Mouse (Mus musculus): ENCODE measurements around the gene Bcl2l2. TPM values are rescaled to one million over a fixed set of nuclear protein-coding genes. Genes with fewer than 3 reads are reported as not detected.

Bcl2l2 gene
- polyA plus RNA-seq, 1 experiment from 2014 or later, result 5.9 TPM

DNA sequence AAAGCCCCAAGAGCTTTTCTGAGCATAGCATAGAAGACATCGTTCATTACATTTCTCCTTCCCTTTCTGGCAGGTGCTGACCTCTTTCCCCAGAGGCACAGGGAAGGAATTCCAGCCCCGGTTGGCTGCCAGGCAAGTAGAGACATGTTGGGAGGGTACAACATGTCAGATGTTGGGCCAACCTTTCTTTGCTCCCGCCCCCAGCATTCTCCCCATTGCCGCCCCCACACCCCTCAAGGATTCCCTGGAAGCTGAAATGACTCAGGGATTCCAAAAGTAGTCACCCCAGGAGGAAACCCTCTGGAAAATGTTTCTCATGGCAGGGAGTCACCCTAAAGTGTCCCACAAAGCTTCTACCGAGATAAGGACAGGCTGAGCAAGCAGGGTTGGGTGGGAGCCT, 46.6 kb downstream of the Bcl2l2 start:
- Histone ChIP-seq H3K4me3 (ENCODE audit: low read length) (no peak overlapping the region), H3K9ac (ENCODE audit: low read depth, low read length) (no peak overlapping the region), H3K27ac (ENCODE audit: low read depth, low read length) (no peak overlapping the region), H3K9me3 (ENCODE audit: control insufficient read depth, low read length) (no peaks in the 10 kb centered on the region), H3K4me1 (ENCODE audit: control insufficient read depth, insufficient read depth, low read depth, low read length) (peaks cover 24% of the 10 kb centered on the region), H3K36me3 (ENCODE audit: control insufficient read depth, insufficient read depth, low read length) (no peaks in the 10 kb centered on the region), H3K4me2 (ENCODE audit: low read length) (no peak overlapping the region), H3K27me3 (replicated peaks; ENCODE audit: control insufficient read depth, insufficient read depth, low read length) (no peaks in the 10 kb centered on the region)
- 71% methylated on average over 5 of the region's 5 CpGs for WGBS
- ATAC-seq, result no peak

DNA sequence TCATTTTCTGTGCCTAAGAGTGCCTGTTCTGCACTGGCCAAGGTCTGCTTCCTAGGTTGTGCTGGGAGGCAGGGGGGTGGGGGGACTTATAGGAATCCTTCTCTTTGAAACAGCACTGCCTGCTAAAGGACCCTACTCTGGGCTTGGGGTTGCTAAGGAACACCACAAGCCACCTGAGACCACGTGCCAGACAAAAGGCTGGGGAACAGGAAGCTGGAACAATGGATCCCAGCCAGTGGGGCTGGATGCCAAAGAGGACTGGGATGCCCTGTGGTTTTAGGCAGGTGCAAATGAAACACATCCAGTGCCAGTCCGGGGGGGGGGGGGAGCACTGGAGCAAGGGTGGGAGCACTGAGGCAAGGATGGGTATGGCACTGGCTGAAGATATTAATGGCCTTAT, 47.3 kb downstream of the Bcl2l2 start:
- Histone ChIP-seq H3K9me3 (ENCODE audit: control insufficient read depth, low read length) (no peaks in the 10 kb centered on the region), H3K4me2 (ENCODE audit: low read length) (no peak overlapping the region), H3K9ac (ENCODE audit: low read depth, low read length) (no peak overlapping the region), H3K27me3 (replicated peaks; ENCODE audit: control insufficient read depth, insufficient read depth, low read length) (no peaks in the 10 kb centered on the region), H3K4me1 (ENCODE audit: control insufficient read depth, insufficient read depth, low read depth, low read length) (peaks cover 24% of the 10 kb centered on the region), H3K36me3 (ENCODE audit: control insufficient read depth, insufficient read depth, low read length) (no peaks in the 10 kb centered on the region), H3K4me3 (ENCODE audit: low read length) (no peak overlapping the region), H3K27ac (ENCODE audit: low read depth, low read length) (no peak overlapping the region)
- 26% methylated on average over 2 of the region's 2 CpGs for WGBS
- ATAC-seq, result no peak

DNA sequence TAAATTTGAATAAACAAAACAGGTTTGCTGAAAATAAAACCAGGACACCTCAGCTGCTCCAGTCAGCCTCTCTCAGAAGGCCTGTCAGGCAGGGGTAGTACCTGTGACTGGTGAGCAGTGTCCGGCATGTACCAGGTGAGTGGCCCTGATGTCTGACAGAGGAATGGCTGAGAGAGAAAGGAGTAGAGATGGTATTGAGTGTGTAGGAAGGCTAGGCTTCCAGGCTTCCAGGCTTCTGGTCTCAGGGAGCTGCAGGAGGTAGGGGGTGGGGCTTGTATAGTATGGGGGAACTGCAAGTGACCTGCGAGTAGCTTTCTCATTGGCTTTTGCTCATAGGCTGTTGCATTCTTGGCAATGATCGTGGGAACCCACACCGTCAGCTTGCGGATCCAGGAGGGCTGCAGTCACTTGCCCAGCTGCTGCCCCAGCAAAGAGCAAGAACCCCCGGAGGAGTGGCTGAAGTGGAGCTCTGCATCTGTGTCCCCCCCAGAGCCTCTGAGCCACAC, 49.5 kb downstream of the Bcl2l2 start, which contains the start of gene Il25:
Il25 (plus strand) TSS at position 51 of the 506 bp plus-strand sequence.
- H3K9me3 ChIP-seq (ENCODE audit: control insufficient read depth, low read length), result no peaks in the 10 kb centered on the region
- H3K4me1 ChIP-seq (ENCODE audit: control insufficient read depth, insufficient read depth, low read depth, low read length), result peaks cover 10% of the 10 kb centered on the region
- H3K27me3 ChIP-seq (replicated peaks; ENCODE audit: control insufficient read depth, insufficient read depth, low read length), result no peaks in the 10 kb centered on the region
- no peak within 1 kb of the TSS for H3K4me3 ChIP-seq (ENCODE audit: low read length)
- H3K4me2 ChIP-seq (ENCODE audit: low read length), result peak within 1 kb of the TSS; percentile 9; the same call in 1 of the 2 replicates
- H3K36me3 ChIP-seq (ENCODE audit: control insufficient read depth, insufficient read depth, low read length), result no peaks in the 10 kb centered on the region
- ATAC-seq, result 0 out of 2 replicates have a peak, but pooled peaks have one; percentile 18
- no peak within 1 kb of the TSS for H3K27ac ChIP-seq (ENCODE audit: low read depth, low read length)
- H3K9ac ChIP-seq (ENCODE audit: low read depth, low read length), result 0 out of 2 replicates have a peak within 1 kb of the TSS, but pooled peaks have one; percentile 28
- 22% methylated on average over 6 of the region's 6 CpGs for WGBS

DNA sequence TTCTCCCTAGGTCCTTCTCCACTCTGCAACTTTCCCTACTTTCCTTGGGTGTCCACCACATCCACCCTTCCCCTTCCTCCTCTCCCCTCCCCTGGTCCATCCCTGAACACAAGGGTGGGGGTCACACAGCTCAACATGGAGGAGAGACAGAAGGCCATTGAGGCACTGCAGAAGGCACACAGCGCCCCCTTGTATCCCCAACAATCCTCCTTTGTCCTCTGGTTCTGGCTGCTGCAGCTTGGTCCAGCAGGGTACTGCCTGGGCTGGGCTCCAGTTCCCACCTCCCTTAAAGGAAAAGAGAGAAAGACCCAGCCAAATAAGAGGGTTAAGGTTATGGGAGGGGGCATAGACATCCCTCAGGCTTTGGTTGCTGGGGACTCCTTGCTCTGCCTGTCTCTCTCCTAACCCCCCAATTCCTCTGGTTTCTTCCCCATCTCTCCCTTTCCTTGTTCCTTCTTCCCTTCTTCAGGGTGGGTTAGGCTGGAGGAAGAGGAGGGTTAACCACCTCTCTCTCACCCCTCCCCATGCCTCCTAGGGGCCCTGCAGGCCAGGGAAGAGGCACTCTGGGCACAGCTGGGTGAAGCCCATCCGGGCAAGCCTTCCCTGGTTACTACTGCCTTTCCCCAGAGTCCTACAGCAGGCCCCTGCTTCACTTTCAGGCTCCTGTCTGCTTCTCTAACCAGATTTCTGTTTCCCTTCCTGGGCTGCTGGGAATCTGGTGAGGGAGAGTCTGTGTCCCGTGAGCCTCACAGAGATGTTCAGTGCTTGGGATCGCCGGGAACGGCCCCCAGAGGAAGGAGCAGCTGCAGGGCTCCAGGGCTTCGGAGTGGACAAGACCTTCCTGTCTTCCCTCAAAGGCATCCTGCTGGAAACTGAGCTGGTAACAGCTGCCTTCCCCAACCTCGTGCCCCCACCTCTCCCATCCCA, 53.0 kb downstream of the Bcl2l2 start, which contains the start of gene Cmtm5:
Cmtm5 (plus strand) TSS at position 358 of the 927 bp plus-strand sequence.
- Histone ChIP-seq H3K4me3 (ENCODE audit: low read length) (no peak within 1 kb of the TSS), H3K9me3 (ENCODE audit: control insufficient read depth, low read length) (no peaks in the 10 kb centered on the region), H3K4me2 (ENCODE audit: low read length) (peak within 1 kb of the TSS; percentile 2; the same call in 1 of the 2 replicates), H3K36me3 (ENCODE audit: control insufficient read depth, insufficient read depth, low read length) (no peaks in the 10 kb centered on the region), H3K4me1 (ENCODE audit: control insufficient read depth, insufficient read depth, low read depth, low read length) (peaks cover 5% of the 10 kb centered on the region), H3K27ac (ENCODE audit: low read depth, low read length) (peak within 1 kb of the TSS; percentile 63), H3K27me3 (replicated peaks; ENCODE audit: control insufficient read depth, insufficient read depth, low read length) (no peaks in the 10 kb centered on the region; the same call in 1 of the 2 replicates), H3K9ac (ENCODE audit: low read depth, low read length) (peak within 1 kb of the TSS; percentile 8; the same call in 1 of the 2 replicates)
- ATAC-seq, result peak; percentile 90
- WGBS, result 24% methylated on average over 8 of the region's 8 CpGs

DNA sequence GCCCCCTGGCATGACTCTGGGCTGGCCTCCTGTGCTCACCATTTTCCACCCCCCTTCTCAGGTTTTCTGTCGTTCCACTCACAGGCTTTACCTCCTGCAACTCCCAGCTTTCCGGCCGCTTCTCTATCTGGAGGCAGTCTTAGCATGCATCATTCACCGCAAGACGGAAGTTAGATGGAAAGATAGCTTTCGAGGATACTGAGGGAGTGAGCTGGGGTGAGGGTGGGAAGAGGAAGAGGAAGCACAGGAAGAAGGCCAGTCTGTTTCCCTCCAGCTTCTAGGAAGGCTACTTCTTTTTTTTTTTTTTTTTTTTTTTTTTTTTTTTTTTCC, 53.6 kb downstream of the Bcl2l2 start:
- Histone ChIP-seq H3K36me3 (ENCODE audit: control insufficient read depth, insufficient read depth, low read length) (no peaks in the 10 kb centered on the region), H3K27me3 (replicated peaks; ENCODE audit: control insufficient read depth, insufficient read depth, low read length) (no peaks in the 10 kb centered on the region; the same call in 1 of the 2 replicates), H3K4me1 (ENCODE audit: control insufficient read depth, insufficient read depth, low read depth, low read length) (peaks cover 5% of the 10 kb centered on the region), H3K4me2 (ENCODE audit: low read length) (peak overlapping the region; percentile 2; the same call in 1 of the 2 replicates), H3K9me3 (ENCODE audit: control insufficient read depth, low read length) (no peaks in the 10 kb centered on the region), H3K27ac (ENCODE audit: low read depth, low read length) (peak overlapping the region; percentile 63; the same call in 1 of the 2 replicates), H3K9ac (ENCODE audit: low read depth, low read length) (0 out of 2 replicates have a peak overlapping the region, but pooled peaks have one; percentile 8), H3K4me3 (ENCODE audit: low read length) (no peak overlapping the region)
- 51% methylated on average over 6 of the region's 6 CpGs for WGBS
- no peak for ATAC-seq

DNA sequence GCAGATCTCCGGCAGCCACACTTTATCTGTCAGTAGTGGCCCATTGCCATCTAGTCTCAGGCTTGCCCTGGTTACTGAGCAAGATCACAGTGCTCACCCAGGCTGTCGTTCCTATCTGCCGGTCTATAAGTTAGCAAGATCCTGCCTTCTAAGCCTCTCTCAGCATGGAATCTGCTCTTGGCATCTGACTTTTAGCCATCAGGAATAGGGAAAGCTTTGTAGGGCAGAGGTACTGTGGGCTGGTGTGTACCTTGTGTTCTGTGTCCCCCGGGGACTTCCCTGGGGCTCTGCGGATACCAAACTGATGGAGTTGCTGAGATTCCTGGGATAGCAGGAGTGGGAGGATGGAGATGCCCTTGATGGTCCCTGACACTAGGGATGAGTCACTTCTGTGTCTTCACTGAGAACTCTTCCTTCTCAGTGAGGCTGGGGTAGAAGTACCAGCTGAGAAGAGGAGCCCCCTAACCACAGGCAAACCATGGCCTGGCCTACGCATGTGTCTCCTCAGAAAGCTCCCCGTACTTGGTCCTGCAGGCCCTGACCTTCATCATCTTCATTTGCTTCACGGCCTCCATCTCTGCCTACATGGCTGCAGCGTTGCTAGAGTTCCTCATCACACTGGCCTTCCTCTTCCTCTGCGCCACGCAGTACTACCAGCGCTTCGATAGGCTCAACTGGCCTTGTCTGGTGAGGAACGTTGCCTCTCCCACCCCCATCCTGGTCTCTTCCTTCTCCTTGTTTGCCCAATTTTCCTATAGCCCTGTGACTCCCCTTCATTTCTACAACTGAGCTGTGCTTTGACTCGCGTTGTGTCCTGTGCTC, 54.4 kb downstream of the Bcl2l2 start:
- no peak overlapping the region for H3K4me2 ChIP-seq (ENCODE audit: low read length)
- H3K9me3 ChIP-seq (ENCODE audit: control insufficient read depth, low read length), result no peaks in the 10 kb centered on the region
- H3K36me3 ChIP-seq (ENCODE audit: control insufficient read depth, insufficient read depth, low read length), result no peaks in the 10 kb centered on the region
- WGBS, result 91% methylated on average over 16 of the region's 16 CpGs
- no peak overlapping the region for H3K27ac ChIP-seq (ENCODE audit: low read depth, low read length)
- H3K27me3 ChIP-seq (replicated peaks; ENCODE audit: control insufficient read depth, insufficient read depth, low read length), result no peaks in the 10 kb centered on the region; the same call in 1 of the 2 replicates
- peaks cover 4% of the 10 kb centered on the region for H3K4me1 ChIP-seq (ENCODE audit: control insufficient read depth, insufficient read depth, low read depth, low read length)
- no peak overlapping the region for H3K4me3 ChIP-seq (ENCODE audit: low read length)
- no peak overlapping the region for H3K9ac ChIP-seq (ENCODE audit: low read depth, low read length)
- ATAC-seq, result no peak

Other genes with a start within 250 kb of the Bcl2l2 start
- gene Gm17606, start 242.4 kb upstream of the Bcl2l2 start, polyA plus RNA-seq (2015; fragmentation: Nextera tagmentation; extraction: Ambion mirVana), result not detected in 2 replicates
- 9.5 and 10.3 TPM in 2 replicates for gene Cdh24, start 242.0 kb upstream of the Bcl2l2 start, polyA plus RNA-seq (2015; fragmentation: Nextera tagmentation; extraction: Ambion mirVana)
- 68.2 and 69.1 TPM in 2 replicates for gene 1700123O20Rik, start 197.2 kb upstream of the Bcl2l2 start, polyA plus RNA-seq (2015; fragmentation: Nextera tagmentation; extraction: Ambion mirVana)
- 89.5 and 98.2 TPM in 2 replicates for gene Acin1, start 196.4 kb upstream of the Bcl2l2 start, polyA plus RNA-seq (2015; fragmentation: Nextera tagmentation; extraction: Ambion mirVana)
- 0.28 and 0.34 TPM in 2 replicates for gene Gm29776, start 184.5 kb upstream of the Bcl2l2 start, polyA plus RNA-seq (2015; fragmentation: Nextera tagmentation; extraction: Ambion mirVana)
- not detected in 2 replicates for gene Cebpe, start 171.2 kb upstream of the Bcl2l2 start, polyA plus RNA-seq (2015; fragmentation: Nextera tagmentation; extraction: Ambion mirVana)
- gene Slc7a8, start 101.4 kb upstream of the Bcl2l2 start, polyA plus RNA-seq (2015; fragmentation: Nextera tagmentation; extraction: Ambion mirVana), result 8.6 and 11.2 TPM in 2 replicates
- gene Rnf212b, start 69.2 kb upstream of the Bcl2l2 start, polyA plus RNA-seq (2015; fragmentation: Nextera tagmentation; extraction: Ambion mirVana), result 0.20 TPM in 1 of 2 replicates, not detected in the other
- gene Homez, start 12.4 kb upstream of the Bcl2l2 start, polyA plus RNA-seq (2015; fragmentation: Nextera tagmentation; extraction: Ambion mirVana), result 11.2 and 12.9 TPM in 2 replicates
- 4.1 and 5.3 TPM in 2 replicates for gene Ppp1r3e, start 5.8 kb upstream of the Bcl2l2 start, polyA plus RNA-seq (2015; fragmentation: Nextera tagmentation; extraction: Ambion mirVana)
- 0.14 TPM in 1 of 2 replicates, not detected in the other for gene Gm20521, start 64 bp downstream of the Bcl2l2 start, polyA plus RNA-seq (2015; fragmentation: Nextera tagmentation; extraction: Ambion mirVana)
- 127 and 130 TPM in 2 replicates for gene Pabpn1, start 9.1 kb downstream of the Bcl2l2 start, polyA plus RNA-seq (2015; fragmentation: Nextera tagmentation; extraction: Ambion mirVana)
- 254 and 275 TPM in 2 replicates for gene Slc22a17, start 29.8 kb downstream of the Bcl2l2 start, polyA plus RNA-seq (2015; fragmentation: Nextera tagmentation; extraction: Ambion mirVana)
- gene Efs, start 42.7 kb downstream of the Bcl2l2 start, polyA plus RNA-seq (2015; fragmentation: Nextera tagmentation; extraction: Ambion mirVana), result 14.2 and 15.5 TPM in 2 replicates
- 1.3 TPM in 2 replicates for gene Il25, start 49.3 kb downstream of the Bcl2l2 start, polyA plus RNA-seq (2015; fragmentation: Nextera tagmentation; extraction: Ambion mirVana)
- 17.0 and 28.5 TPM in 2 replicates for gene Cmtm5, start 52.9 kb downstream of the Bcl2l2 start, polyA plus RNA-seq (2015; fragmentation: Nextera tagmentation; extraction: Ambion mirVana)
- 1.6 and 1.8 TPM in 2 replicates for gene Myh6, start 83.5 kb downstream of the Bcl2l2 start, polyA plus RNA-seq (2015; fragmentation: Nextera tagmentation; extraction: Ambion mirVana)
- not detected in 2 replicates for gene Gm17428, start 93.6 kb downstream of the Bcl2l2 start, polyA plus RNA-seq (2015; fragmentation: Nextera tagmentation; extraction: Ambion mirVana)
- gene Myh7, start 111.2 kb downstream of the Bcl2l2 start, polyA plus RNA-seq (2015; fragmentation: Nextera tagmentation; extraction: Ambion mirVana), result 8.5 and 10.6 TPM in 2 replicates
- 48.2 and 50.6 TPM in 2 replicates for gene Ngdn, start 132.1 kb downstream of the Bcl2l2 start, polyA plus RNA-seq (2015; fragmentation: Nextera tagmentation; extraction: Ambion mirVana)
- gene Zfhx2, start 208.9 kb downstream of the Bcl2l2 start, polyA plus RNA-seq (2015; fragmentation: Nextera tagmentation; extraction: Ambion mirVana), result 18.4 and 20.5 TPM in 2 replicates
- gene Thtpa, start 211.4 kb downstream of the Bcl2l2 start, polyA plus RNA-seq (2015; fragmentation: Nextera tagmentation; extraction: Ambion mirVana), result 34.4 and 36.1 TPM in 2 replicates
- 6.9 and 7.7 TPM in 2 replicates for gene Ap1g2, start 223.2 kb downstream of the Bcl2l2 start, polyA plus RNA-seq (2015; fragmentation: Nextera tagmentation; extraction: Ambion mirVana)
- gene Jph4, start 233.6 kb downstream of the Bcl2l2 start, polyA plus RNA-seq (2015; fragmentation: Nextera tagmentation; extraction: Ambion mirVana), result 31.8 and 32.3 TPM in 2 replicates

Measured in hindbrain, embryonic 16.5 days (tissue).